Mouse (Mus musculus) C2C12 (cell line): ENCODE measurements at regions not wholly inside any gene's neighbourhood (a gene's known extent, or its start where the extent isn't known, plus 50 kb on each side); places are given as distances from the start of the nearest gene placed in this dataset.
"Not testable (repeated sequence)": the region's sequence is repeated elsewhere in the genome, so short reads cannot be mapped to it uniquely, and the experiment has no call there.

ENCODE experiments used
- CEBPB ChIP-seq: IDR thresholded peaks from one replicate; pipeline ENCODE4 v1.6.1; 2011; ENCODE audit warnings: low read depth, mild to moderate bottlenecking, control low read depth, moderate library complexity
- CTCF ChIP-seq: IDR thresholded peaks from one replicate; pipeline ENCODE4 v1.5.1; 2011; ENCODE audit not compliant: control insufficient read depth, insufficient read depth, insufficient read length

DNA sequence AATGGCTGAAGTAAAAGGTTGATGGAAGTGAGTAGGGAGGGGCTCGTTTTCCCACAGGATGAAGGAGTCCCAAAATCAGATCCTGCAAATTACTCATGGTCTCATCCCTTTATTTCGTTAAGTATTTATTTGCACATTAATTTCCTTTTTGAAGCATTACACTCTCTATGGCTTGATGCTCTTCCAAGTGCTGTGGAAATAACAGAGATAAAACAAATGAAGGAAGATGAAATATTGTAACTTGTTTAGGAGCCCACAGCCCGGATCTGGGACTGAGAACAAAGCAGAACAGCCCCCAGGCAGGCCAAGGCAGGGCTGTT, 61.9 kb upstream of the Gm15319 start:
- not testable (repeated sequence) for TF ChIP-seq CTCF, CEBPB
